Mouse (Mus musculus) liver, postnatal 0 days (tissue): ENCODE results near the gene Set.

Experiments
- CTCF ChIP-seq: sonication (generic); IDR thresholded peaks from 2 replicates; pipeline ENCODE4 v1.5.1; 2016; ENCODE audit warnings: antibody characterized with exemption, low read depth
- EP300 ChIP-seq: IDR thresholded peaks from 2 replicates; pipeline ENCODE4 v1.6.1; 2016; ENCODE audit warnings: antibody characterized with exemption, low read depth, mild to moderate bottlenecking

- TF ChIP-seq CTCF = no peak
- TF ChIP-seq EP300 = no peak
Measured at GRCm38 (mm10) chr2:30084632-30085031, 27.5 kb downstream of the Set start.
